ENCODE assay signal across 8 mouse cellular contexts in the genomic region with DNA sequence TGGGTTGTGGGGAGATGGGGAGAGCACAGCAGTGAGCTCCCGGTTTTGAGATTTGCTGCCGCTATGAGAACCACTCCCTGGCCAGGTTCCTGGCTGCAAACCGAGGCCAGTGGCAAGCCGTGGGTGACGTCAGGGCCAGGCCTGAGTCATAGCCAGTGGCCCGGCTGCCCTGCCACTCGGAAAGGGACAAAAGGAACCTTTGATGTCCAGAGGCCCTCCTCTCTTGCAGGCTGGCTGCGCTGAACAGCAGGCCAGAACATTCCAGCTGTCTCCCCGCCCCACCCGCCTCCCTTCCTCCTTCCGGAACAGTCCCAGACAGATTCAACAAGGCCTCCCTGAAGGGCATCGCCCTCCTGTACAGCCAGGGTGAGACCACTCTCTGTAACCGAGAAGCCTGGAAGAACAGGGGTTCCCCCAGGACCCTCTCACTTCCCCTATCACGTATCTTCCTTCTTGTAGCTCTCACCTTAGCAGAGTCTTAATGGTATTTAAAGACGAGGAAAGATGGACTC. TPM values are rescaled to one million over a fixed set of nuclear protein-coding genes. Genes with fewer than 3 reads are reported as not detected.
DNase-seq lines count a peak whose midpoint lies in the region; ATAC-seq lines count a peak whose summit lies in the region.

A gene (minus strand): TSS at position 229 of the 512 bp plus-strand sequence.

- no peak within 1 kb of the TSS for H3K27ac ChIP-seq in hindbrain, embryonic 15.5 days (replicated peaks)

- H3K9me3 ChIP-seq in hindbrain, embryonic 15.5 days, result no peaks in the 10 kb centered on the region

- DNase-seq in cerebellum, postnatal 36 days, result peak; percentile 38 to 48
- DNase-seq in gastrocnemius, postnatal 10 days, result peak; percentile 68
- peak; percentile 62 for DNase-seq in left cerebral cortex, adult 11 months (ENCODE audit: low spot score)
- peak; percentile 94 for DNase-seq in lung, postnatal 36 days
- peak; percentile 66 to 76 for DNase-seq in right cerebral cortex, postnatal 10 days (ENCODE audit: low spot score in 2 of 2)
- DNase-seq in spleen, postnatal 4 days (ENCODE audit: low spot score in 2 of 2), result no peak

- H3K4me2 ChIP-seq in hindbrain, embryonic 15.5 days, result no peak within 1 kb of the TSS; the same call in 1 of the 2 replicates

- WGBS in hindbrain, embryonic 15.5 days, result 58% methylated on average over 15 of the region's 15 CpGs

- H3K4me1 ChIP-seq in hindbrain, embryonic 15.5 days (replicated peaks), result no peaks in the 10 kb centered on the region

- no peaks in the 10 kb centered on the region for H3K27me3 ChIP-seq in hindbrain, embryonic 15.5 days

- no peak within 1 kb of the TSS for H3K9ac ChIP-seq in hindbrain, embryonic 15.5 days

- H3K36me3 ChIP-seq in hindbrain, embryonic 15.5 days, result no peaks in the 10 kb centered on the region

- ATAC-seq in activated CD4-positive, CD25-positive, alpha-beta regulatory T cell, adult 4 months, result no peak
- 0 out of 2 replicates have a peak, but pooled peaks have one; percentile 19 for ATAC-seq in hindbrain, embryonic 15.5 days (ENCODE audit: low FRiP score, low read depth)

- H3K4me3 ChIP-seq in hindbrain, embryonic 15.5 days, result no peak within 1 kb of the TSS

RNA-seq across cellular contexts. Expression of the gene that starts here (rescaled TPM):
- polyA plus RNA-seq in activated CD4-positive, CD25-positive, alpha-beta regulatory T cell, adult 4 months (2017; shearing (Covaris generic)), result 10 to 100 TPM; 59.9 to 61.4 TPM
- total RNA-seq in gastrocnemius, postnatal 10 days (2021), result 10 to 100 TPM; 13.8 to 17.9 TPM
- polyA plus RNA-seq in hindbrain, embryonic 15.5 days (2015; fragmentation: Nextera tagmentation; extraction: Ambion mirVana), result 41.5 and 46.1 TPM in 2 replicates

Comparison
In these comparisons a context has a peak if more than half of its experiments do, and no peak if none do; other contexts are left out.
1. DNase-seq: peak in cerebellum, postnatal 36 days (2 of 2), gastrocnemius, postnatal 10 days (single experiment), left cerebral cortex, adult 11 months (single experiment), lung, postnatal 36 days (single experiment) and right cerebral cortex, postnatal 10 days (2 of 2); none in spleen, postnatal 4 days (0 of 2).